Mouse (Mus musculus) erythroid progenitor cell, adult 5-6 weeks (primary cell): Measurements from ENCODE around the gene Stub1. TPM values are rescaled to one million over a fixed set of nuclear protein-coding genes. Genes with fewer than 3 reads are reported as not detected.
A peak's percentile ranks its signal among the peaks of the same experiment; 100 is the strongest.
"Not testable (repeated sequence)": the region's sequence is repeated elsewhere in the genome, so short reads cannot be mapped to it uniquely, and the experiment has no call there.

Source experiments
- ATAC-seq: replicated peaks from 2 replicates; pipeline ENCODE4 v1.8.0; 2016; ENCODE audit warnings: moderate number of reproducible peaks, mild to moderate bottlenecking, moderate TSS enrichment, inconsistent platforms; ENCODE audit not compliant: poor library complexity, low FRiP score, severe bottlenecking
- total RNA-seq, 2 experiments: library from RNA; stranded (forward) in 1 of 2; stranded (reverse) in 1 of 2; fragments of 150-400 nt in 1 of 2; fragments of 186-747, 209-891 nt in 1 of 2; gene quantifications; 2 replicates each; pipeline versions ENCODE4 v1.2.3 to v1.2.4; 2015 to 2017; ENCODE audit warnings: low replicate concordance in 2 of 2

Stub1 gene
- total RNA-seq (2015; ENCODE audit: low replicate concordance): 58.7 and 86.4 TPM in 2 replicates
- total RNA-seq (2017; ENCODE audit: low replicate concordance): 47.1 and 58.4 TPM in 2 replicates

DNA sequence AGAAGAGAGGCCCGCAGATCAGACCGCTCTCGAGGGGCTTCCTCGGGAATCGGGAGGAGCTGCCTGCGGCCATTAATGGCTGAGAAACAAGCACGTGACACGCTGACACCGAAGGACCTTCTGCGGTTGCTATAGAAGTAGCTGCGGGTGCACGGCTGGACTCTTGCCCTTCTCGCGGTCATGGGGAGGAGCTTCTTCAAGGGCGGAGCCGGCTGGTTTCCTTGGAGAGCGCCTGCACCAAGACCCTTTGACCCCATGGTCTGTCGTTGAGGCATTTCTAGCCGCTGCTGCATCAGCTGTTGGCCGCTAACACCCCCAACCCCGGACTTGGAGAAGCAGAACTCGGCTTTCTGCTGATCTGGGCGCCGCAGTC lies at the start of gene Stub1:
Stub1 (minus strand) TSS at position 114 of the 373 bp plus-strand sequence.
- peak; percentile 54 for ATAC-seq

DNA sequence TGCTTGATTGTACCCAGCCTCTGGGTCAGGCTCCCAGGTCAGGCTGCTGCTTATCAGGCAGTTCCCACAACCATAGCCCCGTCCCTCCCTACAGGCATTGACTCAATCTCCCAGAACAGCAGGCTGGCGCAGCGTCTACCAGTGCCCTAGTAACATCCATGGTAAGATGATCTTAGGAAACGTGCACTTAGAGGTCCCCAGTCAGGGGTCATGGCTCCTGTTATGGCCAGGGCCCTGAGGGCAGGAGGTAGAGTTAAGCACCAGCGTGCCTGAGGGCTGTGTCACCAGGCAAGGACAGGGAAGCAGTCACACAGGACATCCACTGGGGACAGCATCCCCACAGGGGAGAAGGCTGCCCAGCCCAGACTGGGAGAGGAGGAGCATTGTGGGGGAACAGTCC lies 49.1 kb upstream of the Stub1 start:
- ATAC-seq: no peak

DNA sequence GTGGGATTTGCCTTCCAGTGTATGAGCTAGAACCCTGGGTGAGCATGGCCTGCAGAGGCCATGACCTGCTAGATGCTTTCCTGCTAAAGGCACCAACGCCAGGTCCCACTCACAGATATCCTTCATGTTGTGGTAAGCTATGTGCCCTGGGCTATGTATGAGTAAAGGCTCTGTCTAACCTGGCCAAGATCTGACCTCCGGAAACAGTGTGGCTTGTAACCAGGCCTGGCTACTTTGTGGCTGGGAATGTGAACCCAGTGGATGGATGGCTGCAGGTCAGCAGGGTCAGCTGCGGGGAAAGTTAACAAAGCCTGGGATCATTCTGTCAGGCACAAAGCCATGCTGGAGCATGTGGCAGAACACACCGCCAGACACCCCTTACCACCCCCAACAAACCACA lies 48.5 kb upstream of the Stub1 start:
- no peak for ATAC-seq

DNA sequence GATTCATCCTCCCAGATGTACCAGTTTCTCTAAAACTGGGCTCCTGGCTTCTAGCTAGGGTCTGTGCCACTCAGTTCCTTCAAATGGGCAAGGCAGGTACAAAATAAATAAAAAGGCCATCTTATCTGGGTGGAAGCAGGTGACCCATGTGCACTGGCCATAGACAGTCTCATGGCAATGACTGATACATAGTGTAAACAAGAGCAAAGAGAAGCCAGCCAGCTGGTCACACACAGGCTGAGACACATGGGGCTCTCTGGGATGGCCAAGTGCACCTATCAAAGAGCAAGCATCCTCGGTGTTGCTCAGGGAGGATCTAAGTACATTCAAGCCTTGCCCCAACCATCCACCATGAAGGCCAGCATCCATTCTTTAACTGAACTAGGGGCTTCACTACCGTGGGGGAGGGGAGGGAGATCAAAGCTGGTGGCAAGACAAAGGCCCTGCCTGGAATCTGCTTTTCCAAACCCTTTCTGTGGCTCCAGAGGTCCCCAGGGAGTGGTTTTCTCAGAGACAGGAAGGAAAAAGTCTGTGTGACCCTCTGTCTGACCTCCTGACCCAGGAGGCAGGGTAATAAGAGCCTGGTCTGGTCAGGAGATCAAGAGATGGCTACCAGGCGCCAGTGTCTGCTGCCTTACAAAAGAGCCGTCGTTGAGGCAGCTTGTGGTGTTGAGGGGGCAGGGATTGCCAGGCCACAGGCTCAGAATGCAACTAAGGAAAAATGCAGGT lies 47.9 kb upstream of the Stub1 start:
- ATAC-seq: no peak

DNA sequence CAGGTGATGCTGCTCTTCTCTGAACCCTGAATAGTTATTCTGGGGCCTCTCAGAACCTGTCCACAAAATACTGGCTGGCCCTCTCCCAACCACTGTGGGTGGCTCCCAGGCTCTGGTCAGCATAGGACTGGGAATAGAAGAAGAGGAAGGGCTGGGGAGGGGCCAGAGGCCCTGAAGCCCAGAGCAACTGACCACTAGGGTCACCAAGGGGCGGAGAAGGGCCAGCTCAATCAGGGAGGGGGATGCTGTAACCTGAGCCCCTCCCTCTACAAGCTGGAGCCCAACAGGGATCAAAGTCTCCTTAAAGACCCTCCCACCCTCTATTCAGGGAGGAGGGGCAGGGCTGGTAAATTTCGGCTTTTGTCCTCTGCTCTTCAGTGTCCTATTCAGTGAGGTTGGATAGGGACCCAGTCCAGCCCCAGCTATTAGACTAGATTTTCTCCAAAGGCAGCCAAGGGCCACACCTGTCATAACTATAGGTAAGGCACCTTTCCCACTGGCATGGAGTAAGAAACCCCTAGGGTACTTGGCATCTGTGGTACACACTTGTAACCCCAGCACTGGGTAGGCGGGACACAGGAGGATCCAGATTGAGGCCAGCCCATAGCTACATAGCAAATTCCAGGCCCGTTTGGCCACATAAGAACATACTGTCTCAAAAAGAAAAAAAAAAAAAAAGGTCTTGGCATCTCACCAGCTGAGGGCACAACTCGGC lies 47.1 kb upstream of the Stub1 start, which contains the start of gene Wfikkn1:
Wfikkn1 (minus strand) TSS at position 663 of the 715 bp plus-strand sequence.
- ATAC-seq: no peak

DNA sequence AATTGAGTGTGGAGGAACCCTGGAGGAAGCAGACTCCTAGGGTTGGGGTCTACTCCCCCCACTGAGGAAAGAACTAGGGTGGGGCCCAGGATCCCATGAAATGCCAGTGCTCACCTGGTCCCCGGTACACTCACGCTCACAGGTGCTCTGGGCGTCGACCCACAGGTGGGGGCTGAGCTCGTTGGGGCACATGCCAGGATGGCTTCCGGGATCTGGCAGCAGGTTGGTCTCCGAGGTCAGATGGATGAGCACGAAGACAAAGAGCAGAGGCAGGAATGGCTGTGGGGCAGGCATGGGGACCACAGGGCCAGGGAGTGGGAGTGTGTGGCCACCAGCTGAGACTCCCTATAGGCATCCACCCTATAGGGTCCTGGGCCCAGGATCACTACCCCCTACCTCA lies 46.5 kb upstream of the Stub1 start:
- no peak for ATAC-seq

DNA sequence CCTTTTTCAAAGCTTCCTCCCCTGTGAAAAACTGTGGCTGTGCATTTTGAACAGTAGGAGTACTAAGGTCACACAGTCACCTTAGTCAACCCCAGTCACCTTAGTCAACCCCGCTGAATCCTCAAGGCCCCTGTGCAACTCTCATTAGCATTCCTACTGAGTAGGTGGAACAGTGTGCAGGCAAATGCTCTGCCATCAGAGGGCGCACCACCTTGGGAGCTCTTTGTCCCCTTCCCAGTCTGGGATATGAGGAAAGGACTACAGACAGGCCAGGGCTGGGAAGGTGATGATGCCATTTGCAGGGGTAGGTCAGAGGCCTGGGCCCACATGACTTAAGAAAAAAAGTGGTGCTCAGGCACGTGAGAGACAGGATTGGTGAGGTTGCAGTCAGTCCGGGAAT lies 46.1 kb upstream of the Stub1 start:
- no peak for ATAC-seq

DNA sequence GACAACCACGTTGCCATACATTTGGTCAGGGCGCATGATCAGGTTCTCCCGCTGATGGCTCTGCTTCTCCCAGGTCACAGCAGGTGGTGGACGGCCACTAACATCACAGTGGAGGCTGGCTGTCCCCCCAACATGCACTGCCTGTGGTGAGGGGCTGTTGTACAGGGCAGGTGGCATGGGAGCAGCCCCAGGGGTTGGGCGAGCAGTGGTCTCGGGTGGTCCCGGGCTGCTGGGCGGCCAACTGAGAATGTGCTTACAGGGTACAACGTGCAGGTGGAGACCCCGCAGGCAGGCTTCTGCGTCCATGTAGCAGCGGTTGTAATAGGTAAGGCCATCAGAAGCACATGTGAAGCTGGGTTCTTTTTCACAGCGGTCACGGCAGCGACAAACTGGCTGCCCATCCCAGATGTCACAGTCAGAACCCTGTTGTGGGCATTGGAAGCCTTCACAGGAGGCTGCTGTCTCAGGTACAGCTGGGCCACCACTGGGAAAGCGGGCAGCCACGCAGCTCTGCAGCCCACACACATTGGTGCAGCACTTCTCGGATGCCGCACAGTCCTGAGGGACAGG lies 45.5 kb upstream of the Stub1 start:
- ATAC-seq: no peak

DNA sequence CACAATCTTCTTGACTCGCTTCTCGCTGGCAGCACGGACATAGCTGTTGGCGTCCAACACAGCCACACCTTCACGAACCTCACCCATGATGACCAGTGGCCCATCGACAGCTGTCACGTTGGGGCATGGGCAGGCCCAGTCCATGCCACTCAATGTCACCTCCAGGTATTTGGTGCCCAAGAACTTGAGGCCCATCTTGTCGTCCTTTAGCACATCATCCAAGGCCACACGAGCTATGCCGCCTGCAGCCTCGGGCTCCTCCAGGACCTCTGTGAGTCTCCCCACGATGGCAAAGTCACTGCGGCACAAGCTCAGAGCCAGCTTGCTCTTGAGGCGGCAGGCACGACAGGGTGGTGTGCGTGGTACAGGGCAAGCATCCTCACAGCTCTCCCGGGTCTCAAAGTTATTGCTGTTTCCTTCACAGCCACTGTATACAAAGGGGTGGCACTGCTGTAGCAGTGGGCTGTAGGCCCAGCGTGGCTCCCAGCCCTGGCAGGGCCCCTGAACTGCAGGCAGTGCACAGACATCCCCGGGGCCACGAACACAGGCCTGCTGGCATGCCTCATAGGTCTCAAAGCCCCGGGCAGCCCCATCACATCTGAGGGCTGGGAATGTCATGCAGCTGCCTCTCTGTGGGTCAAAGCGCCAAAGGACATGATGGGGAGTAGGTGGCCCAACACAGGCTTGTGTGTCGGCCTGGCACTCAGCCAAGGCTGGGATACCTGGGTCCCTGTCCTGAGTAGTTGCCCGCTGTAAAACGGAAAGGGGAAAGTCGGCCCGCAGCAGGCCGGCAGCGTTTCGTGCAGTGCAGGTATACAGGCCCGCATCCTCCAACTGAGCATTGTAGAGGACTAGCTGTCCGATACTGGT lies 44.8 kb upstream of the Stub1 start:
- ATAC-seq: no peak

DNA sequence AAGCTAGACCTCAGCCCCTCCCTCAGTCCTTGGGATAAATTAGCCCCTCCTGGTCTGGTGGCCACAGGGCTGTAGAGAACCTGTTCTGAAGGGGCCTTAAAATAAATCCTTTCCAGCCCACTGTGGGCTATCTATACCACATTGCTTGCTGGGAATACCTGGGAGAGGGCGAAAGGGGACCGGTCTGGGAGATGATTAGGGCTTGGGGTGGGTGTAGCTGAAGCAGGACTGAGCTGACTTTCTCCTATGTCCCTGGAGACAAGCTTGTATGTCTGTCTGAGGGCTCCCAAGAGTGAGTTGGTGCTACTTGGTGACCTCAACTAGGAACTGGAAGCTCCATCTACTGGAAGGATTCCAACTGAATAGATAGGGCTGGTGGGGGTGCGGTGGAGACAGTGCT lies 43.8 kb upstream of the Stub1 start:
- no peak for ATAC-seq

DNA sequence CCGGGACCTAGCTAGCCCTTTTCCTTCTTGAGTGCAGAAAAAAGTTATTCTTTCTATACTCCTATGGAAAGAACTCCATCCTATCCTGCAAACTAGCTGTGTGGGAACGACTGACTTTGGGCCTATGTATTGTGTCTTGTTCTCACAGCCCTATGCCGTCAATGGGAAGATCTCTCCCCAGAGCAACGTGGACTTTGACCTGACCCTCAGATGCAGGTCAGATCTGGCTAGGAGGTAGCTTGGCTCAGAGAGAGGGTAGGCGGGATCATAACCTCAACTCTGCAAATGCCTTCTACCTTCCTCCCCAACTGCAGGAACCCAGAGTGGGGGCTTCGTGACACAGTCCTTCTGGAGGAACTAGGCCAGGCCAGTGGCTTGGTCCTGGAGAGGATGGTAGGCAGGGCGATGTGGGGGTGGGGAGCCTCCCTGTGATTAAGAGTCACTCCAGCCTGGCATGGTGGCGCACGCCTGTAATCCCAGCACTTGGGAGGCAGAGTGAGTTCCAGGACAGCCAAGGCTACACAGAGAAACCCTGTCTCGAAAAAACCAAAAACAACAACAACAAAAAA lies 43.2 kb upstream of the Stub1 start:
- ATAC-seq: no peak

DNA sequence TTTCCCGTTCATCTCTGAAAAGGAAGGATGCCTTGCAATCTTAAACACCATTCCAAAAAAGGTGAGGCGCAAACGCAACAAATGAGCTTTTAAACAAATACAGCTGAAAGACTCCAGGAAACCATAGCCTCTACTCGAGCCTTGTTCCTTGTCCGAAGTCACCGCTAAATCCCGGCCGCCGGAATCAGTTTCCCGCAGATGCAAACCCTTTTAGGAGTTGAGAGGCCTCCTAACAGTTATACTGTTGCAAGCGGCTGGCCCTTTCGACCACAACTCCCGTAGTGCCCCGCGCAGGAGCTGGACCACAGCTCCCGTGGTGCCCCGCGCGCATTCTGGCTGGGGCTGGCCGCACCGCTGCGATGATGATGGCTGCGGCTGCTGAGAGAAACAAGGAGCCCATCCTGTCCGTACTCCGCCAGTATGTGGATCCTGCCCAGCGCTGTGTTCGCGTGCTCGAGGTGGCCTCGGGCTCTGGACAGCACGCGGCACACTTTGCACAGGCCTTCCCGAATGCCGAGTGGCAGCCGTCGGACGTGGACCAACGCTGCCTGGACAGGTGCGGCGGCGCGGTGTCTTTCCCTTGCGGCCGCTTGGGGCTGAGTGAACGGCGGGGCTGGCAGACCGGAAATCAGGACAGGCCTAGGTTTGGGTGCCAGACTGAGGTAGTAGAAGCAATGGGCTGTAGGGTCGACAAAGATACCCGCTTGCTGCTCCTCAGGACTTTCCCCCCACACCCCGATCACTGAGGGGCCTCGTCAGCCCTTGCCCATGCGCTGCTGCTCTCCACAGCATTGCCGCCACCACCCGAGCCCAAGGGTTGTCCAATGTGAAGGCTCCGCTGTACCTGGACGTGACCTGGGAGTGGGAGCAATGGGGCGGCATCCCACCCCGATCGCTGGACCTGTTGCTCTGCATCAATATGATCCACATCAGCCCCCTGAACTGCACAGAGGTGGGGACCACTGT lies 42.2 kb upstream of the Stub1 start:
- ATAC-seq: peak; percentile 85

DNA sequence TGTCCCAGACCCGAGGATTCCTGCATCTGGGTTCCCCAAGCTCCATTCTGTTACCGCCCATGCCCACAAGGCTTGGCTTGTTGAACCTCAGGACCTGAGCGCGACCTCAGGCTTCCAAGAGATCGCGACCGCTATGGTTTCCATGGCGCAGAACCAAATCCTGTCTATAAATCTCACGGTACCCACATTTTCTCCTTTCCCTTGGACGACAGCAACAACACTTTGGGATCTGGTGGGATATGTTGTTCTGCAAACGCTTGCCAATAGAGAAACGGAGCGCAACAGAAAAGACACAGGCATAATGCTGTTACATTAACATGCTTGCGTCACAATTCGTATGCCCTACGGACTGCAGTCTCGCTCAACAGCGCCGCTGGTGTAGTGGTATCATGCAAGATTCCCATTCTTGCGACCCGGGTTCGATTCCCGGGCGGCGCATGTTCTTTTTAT lies 41.5 kb upstream of the Stub1 start, which contains the start of gene Mettl26:
Mettl26 (plus strand) TSS at position 354 of the 450 bp plus-strand sequence.
- ATAC-seq: peak; percentile 78

DNA sequence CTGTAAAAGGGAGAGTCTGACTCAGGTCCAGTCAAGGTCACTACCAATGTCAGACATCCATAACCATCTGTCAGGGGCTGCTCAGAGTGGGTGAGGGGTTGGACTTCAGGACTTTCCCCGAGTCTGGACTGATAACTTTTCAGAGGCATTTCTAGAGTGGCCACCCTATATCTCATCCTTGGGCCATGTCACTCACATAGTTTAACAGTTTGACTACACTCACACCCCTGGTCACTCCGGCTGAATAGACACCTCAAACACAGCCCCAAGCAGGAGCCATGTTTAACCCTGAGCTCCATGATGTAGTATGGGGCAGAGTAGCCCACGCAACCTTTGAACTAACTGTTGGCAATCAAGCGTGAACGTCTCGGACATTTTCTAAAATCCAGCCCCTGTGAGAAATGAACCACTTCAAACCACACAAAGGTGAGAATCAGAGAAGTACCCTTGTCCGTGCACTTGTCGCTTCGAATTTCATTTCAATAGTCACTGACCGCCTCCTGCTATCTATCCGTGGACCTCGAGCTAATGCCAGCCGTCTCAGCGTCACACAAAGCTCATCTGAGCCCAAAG lies 41.0 kb upstream of the Stub1 start:
- 0 out of 2 replicates have a peak, but pooled peaks have one; percentile 8 for ATAC-seq

DNA sequence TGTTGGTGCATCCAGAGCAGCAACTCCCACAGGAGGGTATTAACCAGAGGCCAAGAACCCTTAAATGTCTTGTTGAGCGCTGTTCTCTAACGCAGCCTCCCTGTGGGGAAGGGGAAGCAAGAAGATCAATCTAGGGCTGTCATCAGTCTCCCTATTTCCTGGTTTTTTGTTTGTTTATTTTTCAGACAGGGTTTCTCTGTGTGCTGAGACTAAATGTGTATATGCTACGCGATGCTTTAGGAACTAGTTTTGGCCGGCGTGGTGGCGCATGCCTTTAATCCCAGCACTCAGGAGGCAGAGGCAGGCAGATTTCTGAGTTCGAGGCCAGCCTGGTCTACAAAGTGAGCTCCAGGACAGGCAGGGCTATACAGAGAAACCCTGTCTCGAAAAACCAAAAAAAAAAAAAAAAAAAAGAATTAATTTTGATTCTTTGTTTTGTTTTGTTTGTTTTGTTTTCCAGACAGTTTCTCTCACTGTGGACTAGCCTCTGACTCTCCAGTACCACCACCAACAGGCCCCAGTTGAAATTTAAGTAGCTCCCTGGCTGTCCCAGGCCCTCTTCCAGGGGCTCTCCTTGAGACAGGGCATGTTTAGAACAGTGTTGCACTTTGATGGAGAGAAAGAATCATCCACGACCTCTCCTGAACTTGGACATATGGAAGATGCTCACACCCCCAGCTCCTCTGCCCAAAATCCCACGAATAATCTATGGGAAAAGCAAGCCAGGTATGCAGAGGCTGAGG lies 40.4 kb upstream of the Stub1 start:
- ATAC-seq: no peak

DNA sequence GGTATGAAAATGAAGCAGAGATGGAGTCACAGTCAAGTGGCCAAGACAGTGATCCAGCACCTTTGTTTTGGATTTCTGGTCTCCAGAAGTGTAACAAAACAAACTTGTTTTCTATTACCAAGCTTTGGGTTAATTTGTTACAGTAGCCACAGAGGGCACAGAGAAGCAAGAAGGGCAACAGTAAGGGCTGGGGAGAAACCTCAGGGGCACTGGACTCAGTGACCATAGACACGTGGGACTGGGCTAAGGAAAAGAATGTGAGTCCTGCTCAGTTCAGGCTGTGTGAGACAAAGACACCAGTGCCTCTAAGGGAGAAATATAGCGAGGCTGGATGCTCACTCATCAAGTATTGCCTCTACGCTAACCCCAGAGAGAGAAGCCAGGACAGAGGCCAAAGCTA lies 39.5 kb upstream of the Stub1 start:
- no peak for ATAC-seq

DNA sequence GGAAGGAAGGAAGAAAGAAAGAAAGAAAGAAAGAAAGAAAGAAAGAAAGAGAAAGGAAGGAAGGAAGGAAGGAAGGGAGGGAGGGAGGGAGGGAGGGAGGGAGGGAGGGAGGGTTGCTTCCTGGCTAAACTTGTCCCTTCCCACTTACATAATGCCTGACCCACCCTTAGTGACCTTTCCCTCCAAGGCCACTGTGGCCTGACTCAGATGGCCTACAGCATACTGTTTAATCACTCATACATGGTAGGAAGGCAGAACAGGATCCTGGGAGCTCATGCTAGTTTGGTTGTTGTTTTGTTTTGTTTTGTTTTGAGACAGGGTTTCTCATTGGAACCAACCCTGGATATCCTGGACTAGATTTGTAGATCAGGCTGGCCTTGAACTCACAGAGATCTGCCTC lies 38.4 kb upstream of the Stub1 start:
- not testable (repeated sequence) for ATAC-seq
